Comparison of ENCODE assay signal across 8 mouse cellular contexts in the genomic region with DNA sequence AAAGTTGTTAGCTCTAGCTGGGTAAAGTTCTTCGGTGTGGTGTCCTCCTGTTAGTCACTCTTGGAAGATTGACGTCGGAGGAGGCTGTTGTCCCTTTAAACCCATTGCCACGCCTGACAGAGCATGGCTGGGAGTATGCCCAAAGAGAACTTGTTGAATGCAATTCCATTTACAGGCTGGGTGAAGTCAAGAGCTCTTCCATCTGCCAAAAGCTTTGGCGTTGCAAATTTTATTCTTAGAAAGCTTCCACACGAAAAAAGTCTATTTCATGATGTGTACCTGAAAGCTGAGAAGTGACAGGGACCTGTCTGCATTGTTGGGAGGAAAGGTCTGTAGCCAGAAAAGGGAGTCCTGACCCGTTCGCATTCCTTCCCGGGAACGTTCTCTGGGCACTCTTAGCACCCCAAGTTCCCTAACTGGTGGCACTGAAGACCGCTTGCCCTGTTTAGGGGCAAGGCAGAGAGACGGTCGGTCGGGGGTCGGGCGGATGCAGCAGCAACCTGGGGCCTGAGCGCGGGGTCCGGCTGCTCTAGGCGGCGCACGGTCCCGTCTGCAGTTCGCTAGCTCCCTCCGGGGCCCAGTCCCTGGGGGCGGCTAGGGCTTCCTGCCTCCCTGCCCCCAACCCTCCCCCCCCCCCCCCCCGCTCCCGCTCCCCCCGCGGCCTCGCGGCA. TPM values are rescaled to one million over a fixed set of nuclear protein-coding genes. Genes with fewer than 3 reads are reported as not detected.
DNase-seq lines count a peak whose midpoint lies in the region; ATAC-seq and TF ChIP-seq lines count a peak whose summit lies in the region.

No protein-coding gene starts in this region.

- H3K4me3 ChIP-seq in embryonic facial prominence, embryonic 11.5 days (ENCODE audit: low read depth, low read length) = peak overlapping the region; percentile 93
- H3K4me3 ChIP-seq in liver, adult 2 months (ENCODE audit: insufficient read depth, low read depth, low read length) = peak overlapping the region; percentile 83
- peak overlapping the region; percentile 91 for H3K4me3 ChIP-seq in stomach, embryonic 16.5 days (replicated peaks; ENCODE audit: low read length)

- H3K4me1 ChIP-seq in embryonic facial prominence, embryonic 11.5 days (ENCODE audit: control insufficient read depth, insufficient read depth, low read length) = no peaks in the 10 kb centered on the region; the same call in 1 of the 2 replicates
- H3K4me1 ChIP-seq in liver, adult 2 months (ENCODE audit: control insufficient read depth, insufficient read depth, low read length) = peaks cover 7% of the 10 kb centered on the region; the same call in 1 of the 2 replicates
- peaks cover 12% of the 10 kb centered on the region for H3K4me1 ChIP-seq in stomach, embryonic 16.5 days (ENCODE audit: control insufficient read depth, insufficient read depth, low read length)

- H3K9me3 ChIP-seq in embryonic facial prominence, embryonic 11.5 days (replicated peaks; ENCODE audit: control insufficient read depth, low read length) = no peaks in the 10 kb centered on the region
- H3K9me3 ChIP-seq in stomach, embryonic 16.5 days (replicated peaks; ENCODE audit: control insufficient read depth, low read length) = no peaks in the 10 kb centered on the region

- ATAC-seq in embryonic facial prominence, embryonic 11.5 days (replicated peaks; ENCODE audit: insufficient number of reproducible peaks, low FRiP score, low TSS enrichment, low read depth) = peak; percentile 74
- ATAC-seq in monocyte, adult 5-6 weeks (replicated peaks; ENCODE audit: insufficient number of reproducible peaks, low FRiP score, low TSS enrichment, poor library complexity, severe bottlenecking) = peak; percentile 10; the same call in 1 of the 2 replicates
- ATAC-seq in stomach, embryonic 16.5 days (ENCODE audit: insufficient read depth, low FRiP score) = peak; percentile 68

- peak overlapping the region; percentile 49 for H3K4me2 ChIP-seq in embryonic facial prominence, embryonic 11.5 days (ENCODE audit: low read depth, low read length)
- peak overlapping the region; percentile 85 for H3K4me2 ChIP-seq in stomach, embryonic 16.5 days (ENCODE audit: low read depth, low read length)

- H3K27ac ChIP-seq in embryonic facial prominence, embryonic 11.5 days (replicated peaks; ENCODE audit: low read depth, low read length) = peak overlapping the region; percentile 70; the same call in 1 of the 2 replicates
- H3K27ac ChIP-seq in liver, adult 2 months (replicated peaks; ENCODE audit: insufficient read depth, low read depth, low read length) = peak overlapping the region; percentile 80
- H3K27ac ChIP-seq in stomach, embryonic 16.5 days (ENCODE audit: low read length) = peak overlapping the region; percentile 99

- peak overlapping the region; percentile 60 for H3K9ac ChIP-seq in embryonic facial prominence, embryonic 11.5 days (replicated peaks; ENCODE audit: low read length)
- peak overlapping the region; percentile 84 for H3K9ac ChIP-seq in liver, adult 2 months (ENCODE audit: low read depth, low read length)
- H3K9ac ChIP-seq in stomach, embryonic 16.5 days (ENCODE audit: low read length) = peak overlapping the region; percentile 88

- WGBS in embryonic facial prominence, embryonic 11.5 days = under 1% methylated on average over 26 of the region's 32 CpGs
- 0% methylated on average over 26 of the region's 32 CpGs for whole genome bisulfite sequencing in liver, adult 2 months
- WGBS in stomach, embryonic 16.5 days = under 1% methylated on average over 25 of the region's 32 CpGs

- H3K36me3 ChIP-seq in embryonic facial prominence, embryonic 11.5 days (replicated peaks; ENCODE audit: control insufficient read depth, insufficient read depth, low read depth, low read length) = no peaks in the 10 kb centered on the region
- H3K36me3 ChIP-seq in liver, adult 2 months (ENCODE audit: control insufficient read depth, insufficient read depth, low read length) = no peaks in the 10 kb centered on the region
- no peaks in the 10 kb centered on the region for H3K36me3 ChIP-seq in stomach, embryonic 16.5 days (ENCODE audit: control insufficient read depth, insufficient read depth, low read length)

- DNase-seq in CD4-positive, CD25-positive, alpha-beta regulatory T cell, adult 2 months (ENCODE audit: low read depth, low spot score) = peak; percentile 56
- DNase-seq in adrenal gland, postnatal 10 days = peak; percentile 74
- peak; percentile 46 for DNase-seq in embryonic facial prominence, embryonic 11.5 days (ENCODE audit: low spot score)
- peak; percentile 50 to 64 for DNase-seq in heart, adult 9 months (ENCODE audit: low spot score in 2 of 2)
- peak; percentile 90 for DNase-seq in kidney, adult 9 months
- peak; percentile 90 for DNase-seq in liver, adult 2 months (ENCODE audit: extremely low read depth, low read depth, low spot score)

- peaks cover 8% of the 10 kb centered on the region; the same call in 1 of the 2 replicates for H3K79me2 ChIP-seq in liver, adult 2 months (ENCODE audit: control insufficient read depth, insufficient read depth, low read length)

- TF ChIP-seq POLR2A in liver, adult 2 months (IDR thresholded peaks at IDR 0.05; ENCODE audit: extremely low read depth, insufficient read depth, low read length) = no peak

- TF ChIP-seq CTCF in liver, adult 2 months (IDR thresholded peaks at IDR 0.05; ENCODE audit: low read depth, low read length) = no peak

- H3K27me3 ChIP-seq in embryonic facial prominence, embryonic 11.5 days (ENCODE audit: control insufficient read depth, insufficient read depth, low read length) = no peaks in the 10 kb centered on the region
- H3K27me3 ChIP-seq in liver, adult 2 months (ENCODE audit: control insufficient read depth, insufficient read depth, low read length) = no peaks in the 10 kb centered on the region
- no peaks in the 10 kb centered on the region for H3K27me3 ChIP-seq in stomach, embryonic 16.5 days (ENCODE audit: control insufficient read depth, insufficient read depth, low read length)

RNA-seq across cellular contexts. Expression of a gene that starts 0.7 kb away (rescaled TPM):
- total RNA-seq in adrenal gland, postnatal 10 days (2021) = 10 to 100 TPM; 83.5 to 88.6 TPM
- polyA plus RNA-seq in embryonic facial prominence, embryonic 11.5 days (2014; fragmentation: Nextera tagmentation; extraction: Ambion mirVana) = 143 and 166 TPM in 2 replicates
- total RNA-seq in liver, adult 2 months (2014; rRNA removed) = 35.5 and 56.3 TPM in 2 replicates
- polyA plus RNA-seq in liver, adult 2 months (2012; rRNA removed) = 3.2 and 4.1 TPM in 2 replicates
- total RNA-seq in monocyte, adult 5-6 weeks (2017) = 215 to 232 TPM (median 220 TPM) in 3 replicates
- polyA plus RNA-seq in stomach, embryonic 16.5 days (2015; fragmentation: Nextera tagmentation; extraction: Ambion mirVana) = 34.4 and 40.1 TPM in 2 replicates

Comparison
In these comparisons a context has a peak if more than half of its experiments do, and no peak if none do; other contexts are left out.
1. Peak in every context shown above with its lines: DNase-seq, ATAC-seq, H3K4me3 ChIP-seq and H3K27ac ChIP-seq.
2. ATAC-seq: peak in every context shown above with its lines; median percentile 74 in embryonic facial prominence, embryonic 11.5 days; 68 in stomach, embryonic 16.5 days; 10 in monocyte, adult 5-6 weeks.